Mouse (Mus musculus) heart, embryonic 11.5 days (tissue): ENCODE measurements around the gene Prrg3. TPM values are rescaled to one million over a fixed set of nuclear protein-coding genes. Genes with fewer than 3 reads are reported as not detected.

Experiments
- ATAC-seq: fragments of 200-750 bp; cut with Nextera tagmentation; replicated peaks from 2 replicates; pipeline ENCODE4 v1.8.0; 2017; ENCODE audit warnings: moderate library complexity; ENCODE audit not compliant: insufficient number of reproducible peaks, low FRiP score, low TSS enrichment
- H3K27ac ChIP-seq: fragments of 300-500 bp; sonication (generic); 2 replicates; pipeline ENCODE4 v1.5.1; 2014; ENCODE audit warnings: mild to moderate bottlenecking, low read depth, low read length
- H3K27me3 ChIP-seq: fragments of 300-500 bp; sonication (generic); 2 replicates; pipeline ENCODE4 v1.6.1; 2014; ENCODE audit warnings: mild to moderate bottlenecking, low read length, mixed read lengths; ENCODE audit not compliant: control insufficient read depth, insufficient read depth
- H3K36me3 ChIP-seq: fragments of 300-500 bp; sonication (generic); 2 replicates; pipeline ENCODE4 v1.6.1; 2014; ENCODE audit warnings: mild to moderate bottlenecking, low read length, moderate library complexity, mixed read lengths; ENCODE audit not compliant: control insufficient read depth, insufficient read depth
- H3K4me1 ChIP-seq: fragments of 300-500 bp; sonication (generic); 2 replicates; pipeline ENCODE4 v1.6.1; 2014; ENCODE audit warnings: low read length; ENCODE audit not compliant: control insufficient read depth, insufficient read depth
- H3K4me2 ChIP-seq: fragments of 300-500 bp; sonication (generic); 2 replicates; pipeline ENCODE4 v1.6.1; 2014; ENCODE audit warnings: mild to moderate bottlenecking, moderate library complexity
- H3K4me3 ChIP-seq: fragments of 300-500 bp; sonication (generic); 2 replicates; pipeline ENCODE4 v1.5.1; 2014; ENCODE audit warnings: low read depth, low read length
- H3K9ac ChIP-seq: fragments of 300-500 bp; sonication (generic); 2 replicates; pipeline ENCODE4 v1.6.1; 2014; ENCODE audit warnings: mild to moderate bottlenecking, low read depth, low read length, moderate library complexity
- H3K9me3 ChIP-seq: fragments of 300-500 bp; sonication (generic); replicated peaks from 2 replicates; pipeline ENCODE4 v1.6.1; 2016; ENCODE audit warnings: low read length; ENCODE audit not compliant: control insufficient read depth
- WGBS: fragments of 180-500 bp; shearing (Covaris S2); extraction: QIAGEN DNeasy Blood & Tissue Kit; methylation state at CpG from one replicate; pipeline ENCODE4 v1.1.7; 2014; ENCODE audit not compliant: insufficient replicate concordance; 5-methylcytosine and 5-hydroxymethylcytosine counted together
- polyA plus RNA-seq: library from polyadenylated mRNA; unstranded; fragments of >200 nt; fragmentation: Nextera tagmentation; extraction: Ambion mirVana; gene quantifications from 2 replicates; pipeline ENCODE4 v1.2.1, GENCODE M21; 2014

The Prrg3 gene
- polyA plus RNA-seq, 1 experiment from 2014 or later, result 4.1 TPM

DNA sequence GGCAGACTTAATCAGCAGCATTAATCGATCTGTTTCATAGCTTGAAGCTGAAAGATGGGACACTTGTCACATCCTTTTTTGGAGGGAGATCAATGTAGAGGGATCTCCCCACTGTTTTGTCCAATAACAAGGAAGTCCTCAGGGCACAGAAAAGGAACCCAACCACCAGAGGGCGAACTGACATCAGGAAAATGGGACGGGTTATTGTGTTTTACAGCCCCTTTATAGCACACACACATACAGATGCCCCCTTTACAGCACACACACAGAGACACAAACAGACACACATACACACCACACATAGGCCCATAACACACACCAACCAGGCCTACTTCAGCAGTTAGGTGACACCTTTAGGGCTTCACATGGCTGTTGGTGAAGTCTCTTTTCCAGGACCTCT lies 50.4 kb downstream of the Prrg3 start:
- Histone ChIP-seq H3K9me3 (no peaks in the 10 kb centered on the region), H3K4me3 (no peak overlapping the region), H3K27ac (no peak overlapping the region), H3K27me3 (no peaks in the 10 kb centered on the region), H3K9ac (no peak overlapping the region), H3K36me3 (no peaks in the 10 kb centered on the region), H3K4me1 (no peaks in the 10 kb centered on the region), H3K4me2 (no peak overlapping the region)
- no peak for ATAC-seq
- WGBS, result 38% methylated on average over 3 of the region's 3 CpGs

DNA sequence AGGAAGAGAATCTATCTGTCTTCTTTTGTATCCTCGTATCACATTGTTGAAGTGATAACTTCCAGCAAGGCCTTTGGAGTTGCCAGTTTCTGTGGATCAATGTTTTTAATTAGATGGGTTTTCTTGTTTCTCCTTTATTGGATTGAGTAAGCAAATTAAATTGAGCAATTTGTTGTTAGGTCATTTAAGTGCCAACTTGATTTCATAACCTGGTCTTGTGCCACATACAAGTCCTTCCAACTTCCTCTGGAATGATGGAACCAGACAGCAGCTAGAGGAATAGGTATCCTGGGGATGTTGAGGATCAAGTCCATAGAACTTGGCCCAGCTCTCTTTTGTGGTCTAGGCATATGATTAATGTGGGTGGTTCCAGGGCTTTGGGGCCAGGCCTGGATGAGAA lies 59.8 kb downstream of the Prrg3 start:
- Histone ChIP-seq H3K4me2 (no peak overlapping the region), H3K27me3 (no peaks in the 10 kb centered on the region; the same call in 1 of the 2 replicates), H3K4me3 (no peak overlapping the region), H3K27ac (no peak overlapping the region), H3K36me3 (no peaks in the 10 kb centered on the region), H3K9me3 (no peaks in the 10 kb centered on the region), H3K9ac (no peak overlapping the region), H3K4me1 (no peaks in the 10 kb centered on the region)
- 82% methylated on average over 1 of the region's 1 CpGs for WGBS
- no peak for ATAC-seq

Other genes starting within 250 kb of the Prrg3 start
- 33.1 and 39.8 TPM in 2 replicates for gene Vma21, start 146.7 kb upstream of the Prrg3 start, polyA plus RNA-seq
- 0.09 and 0.21 TPM in 2 replicates for gene Gm1141, start 41.6 kb upstream of the Prrg3 start, polyA plus RNA-seq
- not detected in 2 replicates for gene Fate1, start 10.4 kb downstream of the Prrg3 start, polyA plus RNA-seq
- 0.11 TPM in 1 of 2 replicates, not detected in the other for gene Cnga2, start 29.2 kb downstream of the Prrg3 start, polyA plus RNA-seq